Mouse (Mus musculus): ENCODE measurements at regions not wholly inside any gene's neighbourhood (a gene's known extent, or its start where the extent isn't known, plus 50 kb on each side); places are given as distances from the start of the nearest gene placed in this dataset.

DNA sequence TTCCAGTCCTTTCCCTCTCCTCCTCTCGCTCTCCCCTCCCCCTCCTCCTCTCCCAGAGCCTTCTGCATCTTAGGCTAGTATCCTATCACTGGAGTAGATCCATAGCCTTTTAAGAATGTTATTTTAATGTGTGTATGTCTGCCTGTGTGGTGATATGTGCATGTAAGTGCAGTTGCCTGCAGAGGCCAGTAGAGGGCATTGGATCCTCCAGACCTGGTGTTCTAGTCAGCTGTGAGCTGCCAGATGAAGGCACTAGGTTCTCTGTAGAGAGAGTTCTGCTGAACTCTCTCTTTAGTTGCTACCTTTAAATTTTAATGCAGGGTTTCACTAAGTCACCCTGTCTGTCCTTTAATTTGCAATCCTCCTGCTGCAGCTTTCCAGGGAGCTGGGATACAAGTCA lies 83.9 kb upstream of the Id2 start:
- no peaks in the 10 kb centered on the region for H3K27me3 ChIP-seq (ENCODE audit: control insufficient read depth, insufficient read depth, low read length, poor library complexity, severe bottlenecking)
- no peak for DNase-seq (ENCODE audit: low read depth, low spot score)
- H3K36me3 ChIP-seq (ENCODE audit: control insufficient read depth, insufficient read depth, low read length, poor library complexity, severe bottlenecking): no peaks in the 10 kb centered on the region

DNA sequence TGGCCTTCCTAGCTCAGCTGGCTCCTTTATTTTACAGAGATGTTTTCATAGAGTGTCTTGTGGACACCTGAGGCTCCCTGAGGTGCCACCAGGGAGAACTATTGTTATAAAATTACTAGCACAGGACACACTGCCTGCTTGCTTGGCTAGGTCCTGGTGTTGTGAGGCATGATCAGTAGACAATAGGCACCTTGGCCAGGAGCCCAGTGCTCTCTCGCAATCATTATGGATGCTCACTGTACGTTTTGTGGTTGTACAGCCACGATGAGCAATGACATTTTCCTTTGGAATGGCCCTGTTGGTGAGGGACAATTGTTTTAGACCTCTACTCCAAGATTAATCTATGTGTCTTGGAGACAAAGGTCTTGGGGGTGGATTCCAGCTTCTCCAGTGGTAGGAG lies 83.3 kb upstream of the Id2 start:
- no peak for DNase-seq (ENCODE audit: low read depth, low spot score)
- no peaks in the 10 kb centered on the region for H3K27me3 ChIP-seq (ENCODE audit: control insufficient read depth, insufficient read depth, low read length, poor library complexity, severe bottlenecking)
- H3K36me3 ChIP-seq (ENCODE audit: control insufficient read depth, insufficient read depth, low read length, poor library complexity, severe bottlenecking): no peaks in the 10 kb centered on the region

DNA sequence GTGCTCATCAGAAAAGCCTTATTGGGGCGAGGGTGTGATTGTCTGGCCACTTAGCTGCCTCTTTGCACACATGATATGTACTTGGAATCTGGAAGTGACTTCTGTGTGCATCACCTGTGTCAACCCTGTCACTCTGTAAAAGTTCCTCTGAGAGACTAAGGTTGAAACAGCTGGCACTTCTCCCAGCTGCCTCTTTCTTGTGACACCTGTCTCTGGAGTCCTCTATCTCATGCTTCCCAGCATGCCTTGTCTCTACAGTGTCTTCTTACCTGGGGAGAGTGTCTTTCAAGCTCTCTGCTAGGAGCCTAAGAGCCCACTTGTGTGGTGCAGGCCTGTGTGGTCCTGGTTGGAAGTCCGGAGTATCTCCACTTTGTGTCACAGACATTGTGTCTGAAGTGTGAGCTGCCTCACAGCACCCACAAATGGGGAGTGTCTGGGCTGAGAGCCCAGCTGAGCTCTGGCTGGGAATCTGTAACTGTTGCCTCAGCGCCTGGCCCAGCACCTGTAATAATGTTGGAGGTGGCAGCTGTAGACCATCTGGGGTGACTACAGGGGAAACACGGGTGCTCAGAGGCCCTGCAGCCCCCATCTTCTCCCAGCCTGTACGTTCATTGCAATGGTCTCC lies 81.7 kb upstream of the Id2 start:
- Histone ChIP-seq H3K27me3 (ENCODE audit: control insufficient read depth, insufficient read depth, low read length, poor library complexity, severe bottlenecking) (no peaks in the 10 kb centered on the region), H3K36me3 (ENCODE audit: control insufficient read depth, insufficient read depth, low read length, poor library complexity, severe bottlenecking) (no peaks in the 10 kb centered on the region)
- no peak for DNase-seq (ENCODE audit: low read depth, low spot score)

- H3K36me3 ChIP-seq (ENCODE audit: control insufficient read depth, insufficient read depth, low read length, poor library complexity, severe bottlenecking): no peaks in the 10 kb centered on the region
- DNase-seq (ENCODE audit: low read depth, low spot score): no peak
- H3K27me3 ChIP-seq (ENCODE audit: control insufficient read depth, insufficient read depth, low read length, poor library complexity, severe bottlenecking): no peaks in the 10 kb centered on the region
These were observed 80.9 kb upstream of the Id2 start for GRCm38 (mm10) chr12:25177827-25178226.

- no peaks in the 10 kb centered on the region for H3K36me3 ChIP-seq (ENCODE audit: control insufficient read depth, insufficient read depth, low read length, poor library complexity, severe bottlenecking)
- DNase-seq (ENCODE audit: low read depth, low spot score): no peak
- no peaks in the 10 kb centered on the region for H3K27me3 ChIP-seq (ENCODE audit: control insufficient read depth, insufficient read depth, low read length, poor library complexity, severe bottlenecking)
These were observed 79.6 kb upstream of the Id2 start for GRCm38 (mm10) chr12:25176565-25176964.

DNA sequence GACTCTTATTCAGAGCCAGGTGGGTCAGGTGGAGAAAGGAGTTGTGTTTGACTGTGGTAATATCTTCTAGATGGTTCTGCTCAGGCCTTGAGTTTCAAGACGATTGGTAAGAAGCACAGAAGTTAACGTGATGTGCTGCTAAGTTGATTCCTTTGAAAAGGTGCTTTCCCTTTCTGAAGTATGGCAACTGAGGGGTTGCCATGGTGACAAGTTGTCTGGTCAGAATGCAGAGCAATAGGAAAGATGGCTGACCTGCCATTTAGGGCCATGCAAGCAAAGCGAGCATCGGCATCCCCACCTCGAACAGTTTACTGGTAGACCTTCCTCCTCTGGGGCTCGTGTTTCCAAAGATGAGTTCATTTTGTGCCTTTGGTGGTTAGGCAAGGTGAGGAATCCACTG lies 76.1 kb upstream of the Id2 start:
- Histone ChIP-seq H3K36me3 (ENCODE audit: control insufficient read depth, insufficient read depth, low read length, poor library complexity, severe bottlenecking) (no peaks in the 10 kb centered on the region; the same call in 1 of the 2 replicates), H3K27me3 (ENCODE audit: control insufficient read depth, insufficient read depth, low read length, poor library complexity, severe bottlenecking) (no peaks in the 10 kb centered on the region)
- DNase-seq (ENCODE audit: low read depth, low spot score): no peak

DNA sequence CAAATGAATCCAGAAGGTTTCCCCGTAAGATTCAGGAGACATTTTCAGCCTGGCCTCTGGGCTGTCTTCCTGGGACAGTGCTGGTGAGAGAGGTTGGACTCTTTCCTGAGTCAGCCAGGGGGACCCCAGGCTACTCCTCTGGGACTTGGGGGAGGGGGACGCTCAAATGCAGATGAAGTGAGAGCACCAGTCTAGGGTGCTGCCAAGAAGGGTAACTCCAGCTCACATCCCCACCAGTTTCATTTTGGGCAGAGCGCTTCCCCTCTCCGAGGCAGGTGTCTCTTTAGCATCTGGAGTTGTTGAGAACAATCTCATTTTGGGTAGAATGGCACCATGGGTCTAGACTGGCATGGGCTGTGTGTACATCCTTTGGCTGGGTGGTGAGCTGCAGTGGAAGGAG lies 75.5 kb upstream of the Id2 start:
- Histone ChIP-seq H3K27me3 (ENCODE audit: control insufficient read depth, insufficient read depth, low read length, poor library complexity, severe bottlenecking) (no peaks in the 10 kb centered on the region), H3K36me3 (ENCODE audit: control insufficient read depth, insufficient read depth, low read length, poor library complexity, severe bottlenecking) (no peaks in the 10 kb centered on the region; the same call in 1 of the 2 replicates)
- no peak for DNase-seq (ENCODE audit: low read depth, low spot score)

DNA sequence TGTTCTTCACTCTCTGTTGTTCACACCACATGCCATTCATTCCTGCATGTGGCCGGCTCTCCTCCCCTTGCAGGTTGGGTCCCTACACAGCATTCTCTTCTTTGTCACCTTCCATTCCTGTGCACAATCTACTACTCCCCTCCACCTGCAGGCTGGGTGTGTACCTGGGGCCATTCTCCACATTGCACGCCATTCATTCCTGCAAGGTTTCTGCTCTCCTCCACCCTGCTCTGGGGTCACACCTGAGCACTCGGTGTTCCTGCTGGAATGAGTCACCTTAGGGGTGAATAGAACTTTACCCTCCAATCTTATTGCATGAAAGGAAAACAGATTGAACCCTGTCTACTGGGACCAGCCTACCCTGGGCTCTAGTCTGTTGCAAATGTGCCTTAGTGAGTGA lies 72.7 kb upstream of the Id2 start:
- DNase-seq (ENCODE audit: low read depth, low spot score): no peak
- H3K36me3 ChIP-seq (ENCODE audit: control insufficient read depth, insufficient read depth, low read length, poor library complexity, severe bottlenecking): no peaks in the 10 kb centered on the region; the same call in 1 of the 2 replicates
- H3K27me3 ChIP-seq (ENCODE audit: control insufficient read depth, insufficient read depth, low read length, poor library complexity, severe bottlenecking): no peaks in the 10 kb centered on the region

DNA sequence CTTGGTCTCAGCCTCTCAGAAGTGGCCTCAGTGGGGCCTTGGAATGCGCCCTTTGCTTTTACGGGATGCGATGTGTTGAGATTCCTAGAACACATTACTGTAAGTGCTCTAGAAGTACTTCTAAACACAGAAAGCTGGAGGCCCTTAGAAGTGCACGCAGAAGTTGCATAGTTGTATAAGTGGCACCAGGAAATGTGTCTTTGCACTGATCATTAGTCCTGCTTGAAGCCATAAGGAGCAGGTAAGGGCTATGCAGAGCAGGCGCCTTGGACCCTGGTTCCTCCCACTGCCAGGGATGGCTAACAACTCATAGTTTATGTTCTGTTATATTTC lies 71.2 kb upstream of the Id2 start:
- Histone ChIP-seq H3K36me3 (ENCODE audit: control insufficient read depth, insufficient read depth, low read length, poor library complexity, severe bottlenecking) (no peaks in the 10 kb centered on the region; the same call in 1 of the 2 replicates), H3K27me3 (ENCODE audit: control insufficient read depth, insufficient read depth, low read length, poor library complexity, severe bottlenecking) (no peaks in the 10 kb centered on the region)
- DNase-seq (ENCODE audit: low read depth, low spot score): no peak

GRCm38 (mm10) chr12:25167504-25168212 lies 70.7 kb upstream of the Id2 start:
- Histone ChIP-seq H3K27me3 (ENCODE audit: control insufficient read depth, insufficient read depth, low read length, poor library complexity, severe bottlenecking) (no peaks in the 10 kb centered on the region), H3K36me3 (ENCODE audit: control insufficient read depth, insufficient read depth, low read length, poor library complexity, severe bottlenecking) (no peaks in the 10 kb centered on the region; the same call in 1 of the 2 replicates)
- peak; percentile 34 for DNase-seq (ENCODE audit: low read depth, low spot score)

DNA sequence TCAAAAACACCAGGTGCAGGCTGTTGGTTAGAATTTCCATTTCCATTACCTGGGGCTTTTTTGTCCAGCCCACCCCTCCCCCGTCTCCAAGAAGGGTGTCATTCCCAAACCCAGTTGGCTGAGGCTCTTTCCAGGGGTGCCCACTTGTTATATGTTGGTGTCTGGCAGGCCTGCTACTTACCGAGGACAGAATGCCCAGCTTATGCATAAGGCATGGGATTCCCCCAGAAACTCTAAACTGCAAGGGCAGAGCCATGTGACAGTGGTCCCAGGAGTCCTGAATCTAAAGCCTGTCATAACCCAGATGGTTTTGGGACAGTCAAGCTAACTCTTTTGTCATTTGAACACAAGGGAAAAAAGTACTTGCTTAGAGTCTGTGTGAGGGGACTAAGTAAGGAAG lies 69.6 kb upstream of the Id2 start:
- Histone ChIP-seq H3K27me3 (ENCODE audit: control insufficient read depth, insufficient read depth, low read length, poor library complexity, severe bottlenecking) (no peaks in the 10 kb centered on the region), H3K36me3 (ENCODE audit: control insufficient read depth, insufficient read depth, low read length, poor library complexity, severe bottlenecking) (no peaks in the 10 kb centered on the region; the same call in 1 of the 2 replicates)
- DNase-seq (ENCODE audit: low read depth, low spot score): no peak

GRCm38 (mm10) chr12:25165650-25166049 lies 68.7 kb upstream of the Id2 start:
- peak; percentile 61 for DNase-seq (ENCODE audit: low read depth, low spot score)
- no peaks in the 10 kb centered on the region; the same call in 1 of the 2 replicates for H3K36me3 ChIP-seq (ENCODE audit: control insufficient read depth, insufficient read depth, low read length, poor library complexity, severe bottlenecking)
- H3K27me3 ChIP-seq (ENCODE audit: control insufficient read depth, insufficient read depth, low read length, poor library complexity, severe bottlenecking): no peaks in the 10 kb centered on the region

- DNase-seq (ENCODE audit: low read depth, low spot score): no peak
- Histone ChIP-seq H3K36me3 (ENCODE audit: control insufficient read depth, insufficient read depth, low read length, poor library complexity, severe bottlenecking) (no peaks in the 10 kb centered on the region; the same call in 1 of the 2 replicates), H3K27me3 (ENCODE audit: control insufficient read depth, insufficient read depth, low read length, poor library complexity, severe bottlenecking) (no peaks in the 10 kb centered on the region)
These were observed 67.8 kb upstream of the Id2 start for GRCm38 (mm10) chr12:25164724-25165123.

- Histone ChIP-seq H3K27me3 (ENCODE audit: control insufficient read depth, insufficient read depth, low read length, poor library complexity, severe bottlenecking) (no peaks in the 10 kb centered on the region), H3K36me3 (ENCODE audit: control insufficient read depth, insufficient read depth, low read length, poor library complexity, severe bottlenecking) (no peaks in the 10 kb centered on the region)
- DNase-seq (ENCODE audit: low read depth, low spot score): no peak
These were observed 66.6 kb upstream of the Id2 start for GRCm38 (mm10) chr12:25163541-25163940.

DNA sequence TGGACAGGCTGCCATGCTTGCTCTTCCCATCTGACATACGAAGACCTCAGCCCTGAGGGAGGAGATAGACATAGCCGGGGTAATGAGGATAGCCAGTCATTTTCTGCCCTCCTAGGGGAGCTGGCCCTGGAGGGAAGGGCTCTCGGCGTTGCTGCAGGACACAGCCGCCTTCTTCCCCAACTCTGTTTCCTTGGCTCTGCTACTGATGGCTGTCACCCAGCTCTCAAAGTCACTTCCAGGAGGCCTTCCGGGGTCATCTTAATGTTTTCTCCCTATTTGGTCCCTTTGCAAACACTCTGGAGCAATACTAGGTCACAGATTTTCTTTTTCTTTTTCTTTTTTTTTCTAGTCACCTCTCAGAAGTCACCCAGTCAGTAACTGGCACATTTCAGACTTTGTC lies 65.9 kb upstream of the Id2 start:
- DNase-seq (ENCODE audit: low read depth, low spot score): no peak
- no peaks in the 10 kb centered on the region for H3K27me3 ChIP-seq (ENCODE audit: control insufficient read depth, insufficient read depth, low read length, poor library complexity, severe bottlenecking)
- H3K36me3 ChIP-seq (ENCODE audit: control insufficient read depth, insufficient read depth, low read length, poor library complexity, severe bottlenecking): no peaks in the 10 kb centered on the region

- H3K27me3 ChIP-seq (ENCODE audit: control insufficient read depth, insufficient read depth, low read length, poor library complexity, severe bottlenecking): no peaks in the 10 kb centered on the region
- no peaks in the 10 kb centered on the region for H3K36me3 ChIP-seq (ENCODE audit: control insufficient read depth, insufficient read depth, low read length, poor library complexity, severe bottlenecking)
- DNase-seq (ENCODE audit: low read depth, low spot score): no peak
These were observed 65.0 kb upstream of the Id2 start for GRCm38 (mm10) chr12:25161939-25162338.

Data from splenic B cell, adult 2 months (primary cell).